Mouse (Mus musculus) spleen, adult 12 weeks (tissue): ENCODE measurements around the gene Zscan4d.
"Not testable (repeated sequence)": the region's sequence is repeated elsewhere in the genome, so short reads cannot be mapped to it uniquely, and the experiment has no call there.

ENCODE experiments used
- DNase-seq: peaks from one replicate; pipeline ENCODE4 v3.0.0; 2022; ENCODE audit warnings: low spot score

The Zscan4d gene

GRCm38 (mm10) chr7:11166059-11166458 lies at the start of gene Zscan4d:
Gene Zscan4d (minus strand): TSS chr7:11166159.
- not testable (repeated sequence) for DNase-seq

GRCm38 (mm10) chr7:11158036-11158435 lies 7.9 kb downstream of the Zscan4d start:
- not testable (repeated sequence) for DNase-seq
